Mouse (Mus musculus) heart, postnatal 36 days (tissue): Measurements from ENCODE around the gene Myzap. TPM values are rescaled to one million over a fixed set of nuclear protein-coding genes. Genes with fewer than 3 reads are reported as not detected.
"Not testable (repeated sequence)": the region's sequence is repeated elsewhere in the genome, so short reads cannot be mapped to it uniquely, and the experiment has no call there.

Experiments used
- DNase-seq, 2 experiments: peaks; one replicate each; pipeline ENCODE4 v3.0.0; 2021 to 2022
- intact Hi-C: fragments of 180-260 bp; cut with DNase I; formaldehyde crosslinking; loops from one replicate; pipeline ENCODE4 v1.15.1; 2025
- total RNA-seq, 2 experiments: library from RNA; stranded (reverse); gene quantifications; 2 replicates each; pipeline ENCODE4 v1.2.3; 2021

The Myzap gene
- total RNA-seq, 2 experiments from 2014 or later: 401 to 451 TPM

GRCm38 (mm10) chr9:71490076-71490475 is 102.1 kb downstream of the Myzap start:
- intact Hi-C loops: no loop called here

GRCm38 (mm10) chr9:71486127-71486526 is 106.0 kb downstream of the Myzap start:
- intact Hi-C loops: loop anchor here (10.0 kb wide), 1 partner anchor 981 kb away; the partner anchor contains the start of gene Rnf111
- no peak for DNase-seq

More at GRCm38 (mm10) chr9:71490076-71490475, 102.1 kb downstream of the Myzap start:
- no peak for DNase-seq

GRCm38 (mm10) chr9:71485475-71486094 is 106.6 kb downstream of the Myzap start, which contains the start of gene Polr2m:
Gene Polr2m (minus strand): TSS chr9:71485935.
- intact Hi-C loops: loop anchor here (10.0 kb wide), 1 partner anchor 981 kb away; the partner anchor contains the start of gene Rnf111

GRCm38 (mm10) chr9:71484871-71485474 is 107.2 kb downstream of the Myzap start:
- DNase-seq: no peak
- intact Hi-C loops: loop anchor here (10.0 kb wide), 1 partner anchor 980 kb away; the partner anchor contains the start of gene Rnf111

More at GRCm38 (mm10) chr9:71485475-71486094, 106.6 kb downstream of the Myzap start, which contains the start of gene Polr2m:
- DNase-seq: peak; percentile 95 to 98

GRCm38 (mm10) chr9:71483872-71484271 is 108.3 kb downstream of the Myzap start:
- DNase-seq: not testable (repeated sequence)
- intact Hi-C loops: loop anchor here (10.0 kb wide), 1 partner anchor 979 kb away; the partner anchor contains the start of gene Rnf111

GRCm38 (mm10) chr9:71480305-71480704 is 111.9 kb downstream of the Myzap start:
- intact Hi-C loops: loop anchor here (10.0 kb wide), 1 partner anchor 976 kb away; the partner anchor contains the start of gene Rnf111
- no peak for DNase-seq

- DNase-seq: no peak
- intact Hi-C loops: no loop called here
Measured at GRCm38 (mm10) chr9:71479413-71479812, 112.7 kb downstream of the Myzap start.

- intact Hi-C loops: no loop called here
Measured at GRCm38 (mm10) chr9:71478596-71478995, 113.6 kb downstream of the Myzap start.

GRCm38 (mm10) chr9:71476601-71477000 is 115.6 kb downstream of the Myzap start:
- DNase-seq: no peak
- intact Hi-C loops: no loop called here

More at GRCm38 (mm10) chr9:71478596-71478995, 113.6 kb downstream of the Myzap start:
- no peak for DNase-seq

GRCm38 (mm10) chr9:71475536-71475935 is 116.6 kb downstream of the Myzap start:
- intact Hi-C loops: no loop called here
- DNase-seq: no peak

GRCm38 (mm10) chr9:71467434-71467833 is 124.7 kb downstream of the Myzap start:
- DNase-seq: no peak
- intact Hi-C loops: no loop called here

- intact Hi-C loops: no loop called here
- DNase-seq: peak in 1 of 2 experiments; percentile 18
Measured at GRCm38 (mm10) chr9:71466111-71466510, 126.0 kb downstream of the Myzap start.

GRCm38 (mm10) chr9:71463072-71463667 is 129.0 kb downstream of the Myzap start:
- DNase-seq: no peak
- intact Hi-C loops: no loop called here

- no peak for DNase-seq
- intact Hi-C loops: no loop called here
Measured at GRCm38 (mm10) chr9:71456738-71457137, 135.4 kb downstream of the Myzap start.

Other genes with a start within 250 kb of the Myzap start
- gene Polr2m, start 106.4 kb downstream of the Myzap start, total RNA-seq: 100 to 1,000 TPM; 291 to 316 TPM
- 10 to 100 TPM; 31.9 to 38.4 TPM for gene Cgnl1, start 179.2 kb upstream of the Myzap start, total RNA-seq